Mouse (Mus musculus) retina, embryonic 14.5 days (tissue): ENCODE data around the gene Zfp746.
"Not testable (repeated sequence)": the region's sequence is repeated elsewhere in the genome, so short reads cannot be mapped to it uniquely, and the experiment has no call there.

Experiments
- DNase-seq: peaks from one replicate; pipeline ENCODE4 v3.0.0-alpha.2; 2015; ENCODE audit warnings: low spot score

Zfp746 gene

GRCm38 (mm10) chr6:48086471-48086878 lies at the start of gene Zfp746:
TSS of gene Zfp746 (minus strand) at chr6:48086593.
- DNase-seq = peak; percentile 94

GRCm38 (mm10) chr6:48121092-48121491 lies 34.7 kb upstream of the Zfp746 start:
- not testable (repeated sequence) for DNase-seq

- DNase-seq = no peak
These were observed 29.6 kb upstream of the Zfp746 start for GRCm38 (mm10) chr6:48116036-48116435.

- peak; percentile 45 for DNase-seq
These were observed 743 bp upstream of the Zfp746 start for GRCm38 (mm10) chr6:48086957-48087715.

GRCm38 (mm10) chr6:48085521-48086404 lies 630 bp downstream of the Zfp746 start:
- DNase-seq = peak; percentile 24

GRCm38 (mm10) chr6:48083733-48084191 lies 2.6 kb downstream of the Zfp746 start:
- DNase-seq = no peak

GRCm38 (mm10) chr6:48081952-48082351 lies 4.4 kb downstream of the Zfp746 start:
- DNase-seq = no peak

GRCm38 (mm10) chr6:48081021-48081420 lies 5.4 kb downstream of the Zfp746 start:
- no peak for DNase-seq

GRCm38 (mm10) chr6:48073316-48073715 lies 13.1 kb downstream of the Zfp746 start:
- DNase-seq = no peak

- no peak for DNase-seq
These were observed 18.9 kb downstream of the Zfp746 start for GRCm38 (mm10) chr6:48067492-48067891.

GRCm38 (mm10) chr6:48065587-48066075 lies 20.8 kb downstream of the Zfp746 start:
- no peak for DNase-seq

- no peak for DNase-seq
These were observed 21.9 kb downstream of the Zfp746 start for GRCm38 (mm10) chr6:48064451-48064850.

- no peak for DNase-seq
These were observed 22.5 kb downstream of the Zfp746 start for GRCm38 (mm10) chr6:48063940-48064339.

GRCm38 (mm10) chr6:48060895-48061294 lies 25.5 kb downstream of the Zfp746 start:
- no peak for DNase-seq

- no peak for DNase-seq
These were observed 26.0 kb downstream of the Zfp746 start for GRCm38 (mm10) chr6:48060421-48060820.

- no peak for DNase-seq
These were observed 34.3 kb downstream of the Zfp746 start for GRCm38 (mm10) chr6:48052136-48052535.

- DNase-seq = no peak
These were observed 34.7 kb downstream of the Zfp746 start for GRCm38 (mm10) chr6:48051666-48052065.

- DNase-seq = no peak
These were observed 36.9 kb downstream of the Zfp746 start for GRCm38 (mm10) chr6:48049273-48050065.

- DNase-seq = peak; percentile 86
These were observed 37.7 kb downstream of the Zfp746 start, which contains the start of gene Zfp777 for GRCm38 (mm10) chr6:48048426-48049272. TSS of gene Zfp777 (minus strand) at chr6:48048911.

- DNase-seq = peak; percentile 52
These were observed 38.7 kb downstream of the Zfp746 start for GRCm38 (mm10) chr6:48047450-48048351.
